Mouse (Mus musculus): ENCODE measurements around the gene Vps26b.

The Vps26b gene

GRCm38 (mm10) chr9:26993900-26994299, 36.0 kb downstream of the Vps26b start:
- DNase-seq (ENCODE audit: low spot score) = no peak

- DNase-seq (ENCODE audit: low spot score) = no peak
Observed at GRCm38 (mm10) chr9:26993118-26993517, 36.7 kb downstream of the Vps26b start.

GRCm38 (mm10) chr9:26990181-26990580, 39.7 kb downstream of the Vps26b start:
- DNase-seq (ENCODE audit: low spot score) = no peak

- DNase-seq (ENCODE audit: low spot score) = no peak
Observed at GRCm38 (mm10) chr9:26985668-26986277, 44.1 kb downstream of the Vps26b start.

- no peak for DNase-seq (ENCODE audit: low spot score)
Observed at GRCm38 (mm10) chr9:26985090-26985613, 44.7 kb downstream of the Vps26b start.

- DNase-seq (ENCODE audit: low spot score) = no peak
Observed at GRCm38 (mm10) chr9:26978776-26979175, 51.1 kb downstream of the Vps26b start.

- no peak for DNase-seq (ENCODE audit: low spot score)
Observed at GRCm38 (mm10) chr9:26977754-26978153, 52.1 kb downstream of the Vps26b start.
